Mouse (Mus musculus): ENCODE data around the gene Cc2d2b.

Cc2d2b gene

DNA sequence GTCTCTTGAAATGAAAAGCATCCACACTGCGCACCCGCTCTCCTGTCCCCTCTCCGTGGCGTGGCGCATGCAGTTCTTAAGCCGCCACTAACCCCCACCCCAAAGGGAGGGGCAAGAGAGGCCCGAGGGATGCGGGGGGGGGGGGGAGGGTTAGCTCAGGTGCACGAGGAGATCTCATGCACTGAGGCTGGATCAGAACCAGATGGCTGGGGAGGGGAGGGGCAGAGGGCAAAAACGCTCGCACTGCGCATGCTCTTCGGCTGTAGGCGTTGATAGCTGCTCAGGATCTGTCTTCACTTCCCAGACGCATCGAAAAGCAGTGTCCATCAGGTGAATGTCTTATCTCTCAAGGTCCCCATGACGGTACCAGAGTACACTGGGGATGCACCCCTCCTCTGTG, at the start of gene Cc2d2b:
Gene Cc2d2b (plus strand): TSS at position 195 of the 400 bp plus-strand sequence.
- no peak for DNase-seq

DNA sequence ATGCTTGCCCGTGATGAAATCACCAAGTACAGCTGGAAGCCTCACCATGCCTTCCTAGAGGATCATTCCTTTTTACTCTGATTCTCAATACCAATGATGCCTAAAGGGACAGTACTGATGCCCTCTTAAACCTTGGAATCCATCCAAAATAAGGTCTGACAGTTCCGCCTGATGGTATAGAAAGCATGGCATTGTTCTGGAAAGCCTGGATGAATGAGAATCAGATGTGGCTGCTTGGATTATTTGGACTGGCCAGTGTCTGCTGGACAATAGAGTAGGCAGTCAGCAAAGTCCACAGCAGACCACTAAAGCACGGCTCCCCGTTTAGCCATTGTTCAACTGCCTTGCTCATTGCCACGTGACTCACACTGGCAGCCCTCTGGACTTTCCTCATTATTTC, 48.7 kb upstream of the Cc2d2b start:
- DNase-seq = no peak

DNA sequence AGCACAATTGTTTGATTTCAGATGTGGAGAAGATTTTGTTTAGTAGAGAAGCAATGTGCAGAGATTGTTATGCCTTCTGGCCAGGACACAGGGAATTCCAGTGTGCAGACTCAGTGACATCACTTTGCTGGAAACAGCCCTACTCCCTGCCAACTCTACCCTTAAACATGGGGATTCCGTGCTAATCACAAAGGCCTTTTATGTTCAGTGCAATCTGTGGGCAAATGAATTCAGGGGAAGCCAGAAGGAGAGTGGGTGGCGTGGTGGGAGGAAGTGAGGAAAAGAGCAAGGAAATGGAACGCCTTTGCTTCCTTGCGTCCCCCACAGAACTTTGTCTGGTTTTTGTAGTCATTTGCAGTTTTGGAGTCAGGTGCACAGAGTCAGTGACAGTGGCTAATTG, 46.1 kb upstream of the Cc2d2b start:
- DNase-seq = no peak

DNA sequence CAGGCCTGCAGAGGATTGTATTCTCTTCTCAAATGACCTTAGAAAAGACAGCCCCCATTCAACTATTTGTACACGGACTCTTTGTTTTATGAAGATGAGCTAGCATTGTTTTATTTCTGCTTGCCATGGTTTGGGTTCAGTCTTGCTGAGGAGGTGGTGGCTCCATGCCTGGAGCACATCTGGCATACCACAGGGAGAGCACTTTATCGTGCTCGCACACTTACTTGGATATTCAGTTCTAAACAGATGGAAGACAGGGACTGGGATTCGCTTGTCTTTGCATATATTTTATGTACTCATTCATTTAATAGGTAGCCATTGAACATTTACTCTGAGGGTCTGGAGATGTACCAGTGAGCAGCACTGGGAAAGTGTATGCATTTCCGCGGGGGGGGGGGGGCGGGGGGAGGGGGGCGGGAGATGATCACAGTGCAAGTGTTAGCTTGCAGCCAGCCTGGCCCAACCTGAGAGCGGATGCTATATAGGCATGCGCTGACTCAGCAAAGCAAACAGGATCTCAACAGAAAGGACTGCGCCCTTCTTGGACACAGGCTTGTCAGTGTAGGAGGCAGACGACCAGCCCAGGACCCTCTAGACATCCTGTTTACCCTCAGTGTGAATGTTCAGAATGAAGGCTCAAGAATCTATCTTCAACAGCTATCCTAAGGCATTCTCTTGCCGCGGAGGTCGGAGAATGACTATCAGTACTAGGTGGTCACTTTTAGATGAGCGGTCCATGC, 35.5 kb upstream of the Cc2d2b start:
- no peak for DNase-seq

DNA sequence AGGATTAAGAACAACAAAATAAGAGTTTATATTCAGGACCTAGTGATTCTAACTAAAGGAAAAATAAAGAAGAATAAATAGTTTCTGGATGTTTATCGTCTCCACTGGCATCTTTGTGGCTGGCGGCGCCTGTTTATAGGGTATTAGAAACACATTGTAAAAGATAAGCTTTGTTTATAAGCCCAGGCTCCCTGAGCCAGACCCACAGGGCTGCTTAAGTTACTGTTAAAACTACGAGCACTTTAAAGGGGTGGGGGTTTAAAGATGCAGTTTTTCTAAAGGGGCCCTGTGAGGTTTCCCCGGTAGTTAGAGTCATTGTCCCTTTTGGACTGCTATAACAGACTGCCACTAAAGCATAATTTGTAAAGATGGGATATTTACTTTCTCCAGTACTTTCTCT, 33.9 kb upstream of the Cc2d2b start:
- no peak for DNase-seq

DNA sequence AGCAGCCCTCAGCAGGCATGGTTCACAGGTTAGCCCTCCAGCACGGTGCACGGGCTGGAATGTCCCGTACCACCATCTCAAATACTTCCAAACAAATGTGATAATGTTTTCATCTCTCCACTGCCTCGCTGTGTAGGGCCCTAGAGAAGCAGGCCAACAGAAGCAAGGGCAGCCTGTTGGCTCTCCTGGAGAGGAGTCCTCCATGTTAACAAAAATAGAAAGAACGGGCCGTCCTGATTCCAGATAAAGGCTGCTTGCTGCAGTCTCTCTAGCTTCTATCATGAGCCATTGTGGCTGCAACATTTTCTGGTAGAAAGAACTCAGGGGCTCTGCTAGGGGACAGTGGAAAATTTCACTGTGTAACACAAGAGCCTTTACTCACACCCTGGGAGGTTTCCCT, 31.6 kb upstream of the Cc2d2b start:
- DNase-seq = no peak

DNA sequence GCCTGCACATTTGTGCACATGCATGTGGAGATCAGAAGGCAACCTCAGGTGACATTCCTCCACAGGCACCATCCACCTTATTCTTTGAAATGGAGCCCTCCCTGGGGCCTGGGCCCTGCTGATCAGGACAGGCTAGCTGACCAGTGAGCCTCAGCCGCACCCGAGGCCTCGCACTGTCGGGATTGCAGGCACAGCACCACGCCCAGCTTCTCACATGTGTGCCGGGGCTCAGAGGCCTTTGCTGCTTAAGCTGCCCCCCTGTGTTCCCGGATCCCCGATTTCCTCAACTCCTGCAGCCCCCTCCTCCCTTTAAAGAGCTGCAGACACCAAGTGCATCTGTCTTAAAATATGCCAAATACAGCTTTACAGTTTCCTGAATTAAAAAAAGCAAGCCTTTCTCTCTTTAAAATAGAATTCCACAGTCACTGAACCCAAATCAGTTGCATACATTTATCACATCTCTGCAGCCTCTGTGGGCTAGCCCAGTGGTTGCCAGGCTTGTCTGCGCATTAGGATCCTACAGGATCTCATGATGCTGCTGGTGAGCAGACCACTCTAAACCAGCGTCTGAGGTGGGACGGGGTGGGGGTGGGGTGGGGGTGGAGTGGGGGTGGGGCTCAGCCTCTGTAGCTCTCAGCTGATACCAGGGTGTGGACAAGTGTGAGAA, 29.0 kb upstream of the Cc2d2b start:
- no peak for DNase-seq

DNA sequence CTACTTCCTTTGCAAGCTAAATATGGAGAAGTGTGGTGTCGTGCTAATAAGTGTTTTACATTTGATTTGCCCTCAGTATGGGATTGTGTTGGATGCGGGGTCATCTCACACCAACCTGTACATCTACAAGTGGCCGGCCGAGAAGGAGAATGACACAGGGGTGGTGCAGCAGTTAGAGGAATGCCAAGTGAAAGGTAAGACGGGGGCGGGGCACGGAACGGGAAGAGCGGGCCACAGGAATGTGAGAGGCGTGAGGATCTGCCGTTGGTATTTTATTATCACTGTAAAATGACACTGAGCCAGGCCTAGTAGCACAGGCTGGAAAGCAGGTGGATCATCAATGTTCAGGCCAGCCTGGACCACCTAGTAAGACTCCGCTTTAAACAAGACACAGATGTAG, 28.2 kb upstream of the Cc2d2b start:
- DNase-seq = no peak

DNA sequence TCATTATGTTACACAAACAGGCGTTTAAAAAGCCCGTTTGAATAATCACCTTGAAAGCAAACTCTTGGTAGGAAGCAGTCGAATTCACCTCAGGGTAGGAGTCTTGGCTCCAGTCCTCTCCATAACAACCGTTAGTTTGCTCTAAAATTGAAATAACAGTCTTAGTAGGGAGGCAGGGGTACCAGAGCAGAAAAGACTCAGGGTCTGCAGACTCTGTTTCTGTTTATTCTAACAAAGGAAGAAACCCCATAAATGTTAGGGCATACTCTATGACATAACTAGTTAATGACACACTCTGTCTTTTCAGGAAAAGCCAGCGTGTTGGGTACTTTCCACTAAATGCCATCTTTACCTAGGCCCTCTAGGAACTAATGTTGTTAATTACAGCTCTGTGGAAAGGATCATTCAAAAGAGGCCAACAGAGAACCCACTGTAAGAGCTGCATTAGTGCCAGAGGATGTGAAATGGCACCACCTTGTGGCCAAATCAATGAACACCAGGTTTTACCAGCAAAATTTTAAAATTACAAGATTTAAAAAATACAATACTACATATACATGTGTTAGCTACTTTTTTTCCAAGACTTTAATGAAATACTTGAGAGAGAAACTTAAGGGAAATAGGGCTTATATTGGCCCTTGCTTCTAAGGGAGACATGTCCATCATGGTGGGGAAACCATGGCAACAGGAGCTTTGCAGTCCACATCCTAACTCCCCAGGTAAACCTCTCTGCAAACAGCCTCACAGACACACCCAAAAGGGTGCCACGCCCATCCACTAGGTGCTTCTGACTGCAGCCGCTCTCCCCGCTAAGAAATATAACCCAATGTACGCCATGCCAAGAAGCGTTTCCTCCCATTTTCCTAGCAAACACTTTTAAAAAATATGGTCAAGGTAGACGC, 26.2 kb upstream of the Cc2d2b start:
- peak; percentile 12 for DNase-seq

DNA sequence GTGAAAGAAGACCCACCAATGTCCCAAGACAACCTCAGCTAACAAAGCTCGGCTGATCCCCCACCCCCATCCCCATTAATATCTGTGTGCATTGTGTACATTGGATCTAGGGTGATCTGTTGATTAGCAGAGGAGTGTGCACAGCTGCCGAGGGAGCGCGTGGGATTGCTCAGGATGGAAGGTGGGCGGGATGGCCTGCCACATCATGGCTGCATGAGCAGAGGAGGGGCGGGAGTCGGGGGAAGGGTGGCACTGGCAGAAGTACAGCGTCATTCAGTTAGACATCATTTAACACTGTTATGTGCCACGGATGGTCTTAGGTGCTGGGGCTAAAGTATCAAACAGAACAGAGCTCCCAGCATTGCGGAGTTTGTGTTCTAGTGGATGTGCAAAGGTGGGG, 25.0 kb upstream of the Cc2d2b start:
- DNase-seq = no peak

DNA sequence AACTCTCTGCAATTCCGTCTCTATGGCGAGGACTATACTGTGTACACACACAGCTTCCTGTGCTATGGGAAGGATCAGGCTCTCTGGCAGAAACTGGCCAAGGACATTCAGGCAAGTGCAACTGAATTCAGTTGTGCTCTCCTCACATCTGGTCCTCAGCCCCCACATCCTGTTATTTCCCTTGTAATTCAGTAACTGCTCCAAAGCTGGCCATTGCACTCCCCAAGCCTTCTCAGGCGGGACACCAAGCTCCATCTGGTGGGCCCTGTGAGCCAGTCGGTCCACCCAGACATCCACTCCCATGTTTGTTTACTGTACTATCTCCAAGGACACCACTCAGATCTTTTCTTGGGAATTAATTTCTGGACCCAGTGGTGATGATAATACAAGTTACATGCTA, 22.4 kb upstream of the Cc2d2b start:
- DNase-seq = no peak

DNA sequence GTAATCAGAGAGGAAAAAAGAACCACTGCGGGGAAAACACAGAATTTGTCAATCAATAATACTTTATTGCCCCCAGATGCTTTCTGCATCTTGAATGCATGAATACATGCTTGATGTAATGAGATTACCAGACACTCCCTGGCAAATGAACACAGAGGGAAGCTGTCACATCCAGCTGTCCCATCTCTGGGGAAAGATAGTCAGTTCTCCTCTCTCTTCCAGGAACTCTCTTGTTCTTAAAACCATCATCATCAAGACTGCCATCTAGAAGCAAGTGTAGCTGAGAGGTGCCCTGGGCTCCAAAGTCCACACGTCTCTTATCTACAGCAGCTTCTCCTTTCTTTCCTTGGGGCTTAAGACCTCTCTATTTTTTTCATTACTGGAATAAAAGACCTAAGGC, 21.9 kb upstream of the Cc2d2b start:
- no peak for DNase-seq

DNA sequence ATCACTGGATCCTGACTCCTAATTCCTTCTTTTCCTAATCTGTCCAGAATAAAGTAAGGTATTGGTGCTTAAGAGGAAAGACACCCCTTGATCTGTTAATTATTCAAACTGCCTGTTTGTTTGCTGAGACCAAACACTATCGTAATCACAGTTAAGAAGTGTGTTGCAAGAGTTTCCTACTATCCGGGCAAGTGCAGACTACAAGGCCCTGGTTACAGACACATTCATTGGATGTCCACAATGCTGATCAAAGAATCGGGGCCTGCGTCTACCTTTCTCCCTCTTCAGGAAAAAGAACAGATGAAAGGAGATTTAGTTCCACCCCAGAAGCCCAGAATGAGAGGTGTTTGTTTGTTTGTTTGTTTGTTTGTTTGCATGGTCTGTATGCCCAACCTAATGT, 20.3 kb upstream of the Cc2d2b start:
- DNase-seq = no peak

DNA sequence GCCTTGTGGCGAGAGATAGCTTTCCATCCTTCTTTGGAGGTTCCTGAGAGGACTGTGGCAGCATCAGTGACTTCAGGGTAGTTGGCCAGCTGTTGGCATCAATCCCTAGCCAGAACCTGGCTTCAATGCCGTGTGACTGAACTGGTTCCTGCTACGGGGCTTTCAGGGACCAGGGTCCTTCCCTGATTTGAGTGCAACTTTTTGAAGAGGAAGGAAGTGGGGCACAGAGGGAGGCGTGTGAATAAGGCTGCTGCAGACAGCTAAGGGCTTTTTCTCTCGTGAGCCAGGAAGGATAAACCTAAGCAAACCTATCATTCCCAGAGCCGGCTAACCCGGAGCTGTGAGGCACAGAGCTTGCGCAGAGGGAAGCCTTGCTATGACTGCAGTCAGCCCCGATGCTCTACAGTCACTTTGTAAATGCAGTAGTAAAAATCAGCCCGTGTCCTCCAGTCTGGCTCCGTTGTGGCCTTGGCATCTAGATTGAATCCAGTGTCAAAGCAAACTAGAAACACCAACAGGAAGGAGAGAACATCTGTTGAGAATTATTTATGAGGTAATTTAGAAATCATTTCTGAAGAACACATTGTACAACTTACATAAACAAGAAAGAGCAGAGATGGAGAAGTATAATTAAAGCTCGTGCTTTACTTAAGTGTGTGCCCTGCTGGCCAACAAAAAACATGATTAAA, 19.7 kb upstream of the Cc2d2b start:
- DNase-seq = no peak

DNA sequence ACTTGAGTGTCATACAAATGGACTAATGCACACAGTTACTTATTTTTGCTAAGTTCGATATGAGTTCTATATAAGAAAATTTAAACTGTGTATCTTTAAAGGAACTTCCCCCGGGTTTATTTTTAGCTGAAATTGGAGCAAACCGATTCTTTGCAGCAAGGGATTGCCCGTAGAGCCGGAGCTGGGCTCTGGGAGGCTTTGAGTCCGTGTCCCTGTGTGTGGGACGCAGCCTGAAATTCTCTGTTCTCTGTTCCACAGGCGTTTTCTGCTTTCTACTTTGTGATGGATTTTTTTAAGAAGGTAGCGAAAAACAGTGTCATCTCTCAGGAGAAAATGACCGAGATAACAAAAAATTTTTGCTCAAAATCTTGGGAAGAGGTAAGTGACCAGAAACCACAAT, 15.1 kb upstream of the Cc2d2b start:
- no peak for DNase-seq

DNA sequence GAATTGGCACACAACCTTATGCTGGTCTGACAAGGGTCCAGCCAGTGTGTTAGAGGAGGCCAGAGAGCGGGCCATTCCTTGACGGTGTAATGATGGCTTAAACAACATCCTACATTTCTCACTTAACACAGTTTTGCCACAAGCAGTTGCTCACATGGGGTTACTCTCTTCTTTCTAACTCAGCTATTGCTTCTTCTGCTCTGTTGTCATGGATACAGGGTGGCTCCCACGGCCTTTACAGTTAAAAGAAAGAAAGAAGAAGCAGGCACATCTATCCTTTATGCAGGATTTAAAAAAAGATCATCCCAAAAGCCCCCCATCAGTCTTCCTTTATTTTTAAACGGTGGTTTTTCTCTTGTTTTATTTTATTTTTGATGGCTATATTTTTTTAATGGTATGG, 14.7 kb upstream of the Cc2d2b start:
- no peak for DNase-seq

DNA sequence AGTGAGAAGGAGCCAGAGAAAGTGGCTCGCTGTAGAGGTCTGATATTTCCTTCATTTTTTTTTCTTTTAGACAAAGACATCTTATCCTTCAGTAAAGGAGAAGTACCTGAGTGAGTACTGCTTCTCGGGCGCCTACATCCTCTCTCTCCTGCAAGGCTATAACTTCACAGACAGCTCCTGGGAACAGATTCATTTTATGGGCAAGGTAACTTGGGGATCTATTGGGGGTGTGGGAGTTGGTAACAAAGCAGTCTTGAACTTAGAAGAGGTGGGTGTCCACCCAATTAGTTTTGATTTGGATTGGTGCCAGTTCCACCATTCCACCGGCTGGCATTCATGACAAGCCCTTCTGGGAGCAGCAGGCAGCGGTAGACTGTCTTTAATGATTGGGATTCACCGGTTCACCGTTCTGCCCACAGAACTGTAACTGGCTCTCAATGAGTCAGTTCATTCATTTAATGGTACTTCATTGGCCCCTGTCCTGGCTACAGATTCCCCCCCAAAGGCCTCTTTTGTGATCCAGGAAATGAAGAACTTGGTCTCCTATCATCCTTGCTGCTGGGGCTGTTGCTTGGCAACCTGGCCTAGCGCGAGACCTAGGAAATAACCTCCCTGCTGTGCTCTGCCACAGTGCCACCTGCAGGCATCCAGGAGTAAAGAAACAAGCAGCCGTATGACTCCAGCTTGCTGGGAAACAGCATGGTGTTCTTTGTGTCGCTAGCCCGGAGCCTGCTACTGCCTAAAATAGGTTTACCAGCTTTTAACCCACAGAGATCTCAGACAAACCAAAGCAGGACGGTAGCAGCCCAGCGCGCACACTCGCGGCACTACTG, 11.7 kb upstream of the Cc2d2b start:
- peak; percentile 46 for DNase-seq

DNA sequence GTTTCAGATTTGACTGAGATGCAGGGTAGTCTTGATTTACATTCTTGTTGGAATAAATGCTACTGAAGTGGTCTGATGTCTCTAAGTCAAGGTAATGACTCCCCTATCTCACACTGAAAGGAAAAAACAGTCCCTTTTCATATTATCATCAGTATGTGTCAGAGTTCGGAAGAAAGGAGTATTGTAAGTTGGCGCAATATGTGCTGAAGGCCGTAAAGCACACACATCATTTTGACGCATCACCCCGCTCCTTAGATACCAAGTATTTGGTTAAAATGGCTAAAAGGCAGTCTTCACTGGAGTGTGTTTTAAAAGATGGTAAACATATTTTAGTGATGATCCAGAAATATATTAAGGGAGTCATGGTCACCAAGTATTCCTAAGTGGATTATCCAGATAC, 10.9 kb upstream of the Cc2d2b start:
- DNase-seq = no peak

DNA sequence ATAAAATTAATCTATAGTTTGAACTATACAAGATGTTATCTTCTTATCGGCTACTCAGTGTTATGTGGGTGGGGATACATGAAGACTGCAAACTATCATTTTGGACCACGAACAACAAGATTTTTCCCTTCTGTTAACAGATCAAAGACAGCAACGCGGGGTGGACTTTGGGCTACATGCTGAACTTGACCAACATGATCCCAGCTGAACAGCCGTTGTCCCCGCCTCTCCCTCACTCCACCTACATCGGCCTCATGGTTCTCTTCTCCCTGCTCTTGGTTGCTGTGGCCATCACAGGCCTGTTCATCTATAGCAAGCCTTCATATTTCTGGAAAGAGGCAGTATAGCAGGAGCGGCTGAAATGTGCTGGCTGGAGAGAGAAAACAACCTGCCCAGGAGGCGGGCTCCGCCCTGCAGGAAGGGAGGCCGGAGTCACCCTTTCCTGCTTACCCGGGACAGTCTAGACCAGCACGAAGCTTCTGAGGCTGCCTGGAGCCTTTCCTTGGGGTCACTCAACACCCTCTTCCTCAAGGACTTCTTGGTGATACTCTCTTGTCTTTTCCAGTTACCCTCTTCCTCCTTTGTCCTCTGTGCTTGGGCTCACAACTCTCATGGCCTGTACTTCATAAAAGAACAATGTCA, 9.7 kb upstream of the Cc2d2b start:
- no peak for DNase-seq

DNA sequence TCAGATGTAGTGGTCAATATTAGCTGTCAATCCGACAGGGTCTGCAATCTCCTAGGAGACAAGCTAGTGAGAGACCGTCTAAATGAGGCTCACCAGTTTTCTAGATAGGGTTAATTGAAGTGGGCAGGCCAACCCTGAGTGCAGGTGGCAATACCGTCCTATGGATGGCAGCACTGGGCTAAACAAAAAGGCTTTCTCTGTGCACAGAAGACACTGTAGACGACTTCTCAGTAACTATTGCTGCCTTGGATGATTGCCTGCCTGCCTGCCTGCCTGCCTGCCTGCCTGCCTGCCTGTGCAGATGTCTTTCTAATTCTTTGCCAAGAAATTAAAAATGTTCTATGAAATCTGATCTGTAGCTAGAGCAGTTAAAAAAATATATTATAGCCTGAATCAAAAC, 1.9 kb upstream of the Cc2d2b start:
- DNase-seq = no peak

DNA sequence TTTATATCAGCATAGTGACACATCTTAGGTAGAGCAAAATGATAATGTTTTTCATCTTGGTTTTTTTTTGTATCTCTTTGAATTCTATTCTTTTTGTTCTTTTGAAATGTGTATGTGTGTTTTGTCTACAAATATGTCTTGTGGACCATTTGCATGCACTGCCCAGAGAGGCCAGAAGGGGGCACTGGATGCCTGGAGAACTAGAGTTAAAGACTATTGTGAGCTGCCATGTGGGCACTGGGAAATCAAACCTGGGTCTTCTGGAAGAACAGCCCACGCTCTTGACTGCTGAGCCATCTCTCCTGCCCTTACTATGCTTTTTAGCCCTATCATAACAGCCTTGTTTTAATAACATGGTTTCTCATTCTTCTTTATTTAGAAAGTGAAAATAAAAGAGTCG, 5.8 kb downstream of the Cc2d2b start:
- DNase-seq = no peak

DNA sequence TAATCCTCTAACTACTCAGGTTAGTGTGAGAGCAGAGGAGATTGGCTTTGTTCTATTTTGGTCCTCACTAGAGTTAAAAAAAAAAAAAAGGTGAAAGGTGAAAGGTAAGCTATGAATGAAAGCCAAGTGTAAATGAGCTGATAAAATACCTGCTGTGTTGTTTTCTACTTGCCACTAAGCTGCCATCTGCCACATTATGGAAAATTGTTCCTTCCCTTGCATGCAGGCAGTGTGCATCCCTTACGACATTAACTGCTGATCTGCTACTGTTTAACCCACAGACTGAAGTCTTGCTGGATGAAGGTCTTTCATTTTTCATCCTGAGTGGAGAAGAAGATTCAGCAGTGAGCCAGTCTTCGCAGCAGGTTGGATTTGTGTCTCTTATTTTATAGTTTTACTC, 11.5 kb downstream of the Cc2d2b start:
- no peak for DNase-seq
